Mouse (Mus musculus) R1 (cell line): ENCODE results near the gene Dnaaf5.

ENCODE experiments used
- DNase-seq: peaks from one replicate; pipeline ENCODE4 v3.0.0-alpha.2; 2018; ENCODE audit warnings: low read depth, low spot score

The Dnaaf5 gene

GRCm38 (mm10) chr5:139227645-139228044 is 77.6 kb downstream of the Dnaaf5 start:
- no peak for DNase-seq

DNA sequence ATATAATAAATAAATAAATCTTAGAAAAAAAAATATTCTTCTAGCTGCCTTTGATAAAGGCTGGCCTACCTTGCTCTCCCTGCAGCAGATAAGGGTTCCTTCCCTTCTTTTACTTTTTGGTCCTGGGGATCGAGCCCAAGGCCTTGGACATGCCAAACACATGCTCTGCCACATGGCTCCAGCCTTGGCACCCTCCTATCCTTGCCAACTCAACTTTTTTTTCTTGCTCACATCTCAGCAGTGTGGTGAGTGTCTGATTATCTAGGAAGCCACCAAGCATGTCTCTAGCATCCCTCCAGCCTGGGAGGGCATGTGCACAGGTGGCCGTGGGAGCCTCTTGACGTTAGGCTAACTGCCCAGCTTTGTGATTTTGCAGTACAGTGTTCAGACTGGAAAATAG is 78.3 kb downstream of the Dnaaf5 start:
- DNase-seq, result no peak

- no peak for DNase-seq
Observed at GRCm38 (mm10) chr5:139229716-139230115, 79.7 kb downstream of the Dnaaf5 start.

- DNase-seq, result no peak
Observed at GRCm38 (mm10) chr5:139232083-139232482, 82.1 kb downstream of the Dnaaf5 start.

DNA sequence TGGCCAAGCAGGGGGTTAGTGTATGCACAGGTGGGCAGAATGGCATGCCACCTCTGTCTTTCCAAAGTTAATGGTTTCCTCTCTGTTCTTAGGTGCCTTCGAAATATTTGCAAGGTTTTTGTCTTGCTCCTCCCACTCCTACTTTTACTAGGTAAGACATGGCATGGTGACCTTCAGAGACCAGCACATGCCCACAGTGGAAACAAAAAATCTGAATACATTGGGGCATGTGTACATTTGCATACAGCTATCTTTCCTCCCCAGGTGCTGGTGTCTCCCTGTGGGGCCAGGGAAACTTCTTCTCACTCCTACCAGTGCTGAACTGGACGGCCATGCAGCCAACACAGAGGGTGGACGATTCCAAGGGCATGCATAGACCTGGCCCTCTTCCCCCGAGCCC is 84.4 kb downstream of the Dnaaf5 start:
- no peak for DNase-seq
